Mouse (Mus musculus) granulocyte monocyte progenitor cell, adult 5-6 weeks (primary cell): ENCODE data around the gene Olfr1054. TPM values are rescaled to one million over a fixed set of nuclear protein-coding genes. Genes with fewer than 3 reads are reported as not detected.
"Not testable (repeated sequence)": the region's sequence is repeated elsewhere in the genome, so short reads cannot be mapped to it uniquely, and the experiment has no call there.

Source experiments
- ATAC-seq: replicated peaks from 2 replicates; pipeline ENCODE4 v1.8.0; 2016; ENCODE audit warnings: mild to moderate bottlenecking, moderate TSS enrichment, inconsistent platforms; ENCODE audit not compliant: poor library complexity, severe bottlenecking
- total RNA-seq, 2 experiments: library from RNA; stranded (forward) in 1 of 2; stranded (reverse) in 1 of 2; fragments of 200-712, 200-1000 nt in 1 of 2; fragments of >200 nt in 1 of 2; fragmentation: Nextera tagmentation in 1 of 2; gene quantifications; 2 replicates each; pipeline ENCODE4 v1.2.3; 2014 to 2017

Gene Olfr1054
- total RNA-seq (2014; fragmentation: Nextera tagmentation) = not detected in 2 replicates
- total RNA-seq (2017) = not detected in 2 replicates

- ATAC-seq = no peak
These were observed at the start of gene Olfr1054 for GRCm38 (mm10) chr2:86335333-86335732. TSS of gene Olfr1054 (minus strand) at chr2:86335433.

- ATAC-seq = no peak
These were observed 43.1 kb upstream of the Olfr1054 start, which contains the start of gene Olfr1057 for GRCm38 (mm10) chr2:86378293-86378692. TSS of gene Olfr1057 (minus strand) at chr2:86378393.

- ATAC-seq = not testable (repeated sequence)
These were observed 31.1 kb upstream of the Olfr1054 start for GRCm38 (mm10) chr2:86366342-86366741.

GRCm38 (mm10) chr2:86362369-86362768, 27.1 kb upstream of the Olfr1054 start, which contains the start of gene Olfr1056:
TSS of gene Olfr1056 (minus strand) at chr2:86362469.
- ATAC-seq = no peak

GRCm38 (mm10) chr2:86351751-86352150, 16.5 kb upstream of the Olfr1054 start:
- ATAC-seq = not testable (repeated sequence)

GRCm38 (mm10) chr2:86350184-86350583, 15.0 kb upstream of the Olfr1054 start, which contains the start of gene Olfr1055:
TSS of gene Olfr1055 (minus strand) at chr2:86350284.
- no peak for ATAC-seq

- no peak for ATAC-seq
These were observed 20.0 kb downstream of the Olfr1054 start, which contains the start of gene Olfr1053 for GRCm38 (mm10) chr2:86315184-86315583. TSS of gene Olfr1053 (minus strand) at chr2:86315284.

- ATAC-seq = no peak
These were observed 43.1 kb downstream of the Olfr1054 start, which contains the start of gene Olfr1052 for GRCm38 (mm10) chr2:86292155-86292554. TSS of gene Olfr1052 (plus strand) at chr2:86292455.

Other genes starting within 250 kb of the Olfr1054 start
- not detected in 2 replicates for gene Olfr1037, start 248.0 kb downstream of the Olfr1054 start, total RNA-seq (2014; fragmentation: Nextera tagmentation)
- gene Olfr1037, start 248.0 kb downstream of the Olfr1054 start, total RNA-seq (2017) = not detected in 2 replicates
- not detected in 2 replicates for gene Olfr1039, start 199.5 kb downstream of the Olfr1054 start, total RNA-seq (2014; fragmentation: Nextera tagmentation)
- not detected in 2 replicates for gene Olfr1039, start 199.5 kb downstream of the Olfr1054 start, total RNA-seq (2017)
- not detected in 2 replicates for gene Olfr1040, start 188.7 kb downstream of the Olfr1054 start, total RNA-seq (2014; fragmentation: Nextera tagmentation)
- gene Olfr1040, start 188.7 kb downstream of the Olfr1054 start, total RNA-seq (2017) = not detected in 2 replicates
- gene Olfr1042, start 173.6 kb downstream of the Olfr1054 start, total RNA-seq (2014; fragmentation: Nextera tagmentation) = not detected in 2 replicates
- gene Olfr1042, start 173.6 kb downstream of the Olfr1054 start, total RNA-seq (2017) = not detected in 2 replicates
- not detected in 2 replicates for gene Olfr1043, start 167.9 kb downstream of the Olfr1054 start, total RNA-seq (2014; fragmentation: Nextera tagmentation)
- not detected in 2 replicates for gene Olfr1043, start 167.9 kb downstream of the Olfr1054 start, total RNA-seq (2017)
- gene Olfr1044, start 157.6 kb downstream of the Olfr1054 start, total RNA-seq (2014; fragmentation: Nextera tagmentation) = not detected in 2 replicates
- not detected in 2 replicates for gene Olfr1044, start 157.6 kb downstream of the Olfr1054 start, total RNA-seq (2017)
- gene Olfr52, start 149.8 kb downstream of the Olfr1054 start, total RNA-seq (2014; fragmentation: Nextera tagmentation) = not detected in 2 replicates
- gene Olfr52, start 149.8 kb downstream of the Olfr1054 start, total RNA-seq (2017) = not detected in 2 replicates
- gene Olfr1045, start 132.4 kb downstream of the Olfr1054 start, total RNA-seq (2014; fragmentation: Nextera tagmentation) = not detected in 2 replicates
- gene Olfr1045, start 132.4 kb downstream of the Olfr1054 start, total RNA-seq (2017) = not detected in 2 replicates
- gene Olfr1046, start 116.1 kb downstream of the Olfr1054 start, total RNA-seq (2014; fragmentation: Nextera tagmentation) = not detected in 2 replicates
- not detected in 2 replicates for gene Olfr1046, start 116.1 kb downstream of the Olfr1054 start, total RNA-seq (2017)
- not detected in 2 replicates for gene Olfr1047, start 104.0 kb downstream of the Olfr1054 start, total RNA-seq (2014; fragmentation: Nextera tagmentation)
- not detected in 2 replicates for gene Olfr1047, start 104.0 kb downstream of the Olfr1054 start, total RNA-seq (2017)
- not detected in 2 replicates for gene Olfr1048, start 95.1 kb downstream of the Olfr1054 start, total RNA-seq (2014; fragmentation: Nextera tagmentation)
- not detected in 2 replicates for gene Olfr1048, start 95.1 kb downstream of the Olfr1054 start, total RNA-seq (2017)
- not detected in 2 replicates for gene Olfr1049, start 77.1 kb downstream of the Olfr1054 start, total RNA-seq (2014; fragmentation: Nextera tagmentation)
- gene Olfr1049, start 77.1 kb downstream of the Olfr1054 start, total RNA-seq (2017) = not detected in 2 replicates
- gene Olfr1051, start 56.3 kb downstream of the Olfr1054 start, total RNA-seq (2014; fragmentation: Nextera tagmentation) = not detected in 2 replicates
- not detected in 2 replicates for gene Olfr1051, start 56.3 kb downstream of the Olfr1054 start, total RNA-seq (2017)
- gene Olfr1052, start 43.0 kb downstream of the Olfr1054 start, total RNA-seq (2014; fragmentation: Nextera tagmentation) = not detected in 2 replicates
- not detected in 2 replicates for gene Olfr1052, start 43.0 kb downstream of the Olfr1054 start, total RNA-seq (2017)
- gene Olfr1053, start 20.1 kb downstream of the Olfr1054 start, total RNA-seq (2014; fragmentation: Nextera tagmentation) = not detected in 2 replicates
- not detected in 2 replicates for gene Olfr1053, start 20.1 kb downstream of the Olfr1054 start, total RNA-seq (2017)
- gene Olfr1055, start 14.9 kb upstream of the Olfr1054 start, total RNA-seq (2014; fragmentation: Nextera tagmentation) = not detected in 2 replicates
- not detected in 2 replicates for gene Olfr1055, start 14.9 kb upstream of the Olfr1054 start, total RNA-seq (2017)
- gene Olfr1056, start 27.0 kb upstream of the Olfr1054 start, total RNA-seq (2014; fragmentation: Nextera tagmentation) = not detected in 2 replicates
- gene Olfr1056, start 27.0 kb upstream of the Olfr1054 start, total RNA-seq (2017) = not detected in 2 replicates
- not detected in 2 replicates for gene Olfr1057, start 43.0 kb upstream of the Olfr1054 start, total RNA-seq (2014; fragmentation: Nextera tagmentation)
- gene Olfr1057, start 43.0 kb upstream of the Olfr1054 start, total RNA-seq (2017) = not detected in 2 replicates
- not detected in 2 replicates for gene Olfr1058, start 53.1 kb upstream of the Olfr1054 start, total RNA-seq (2014; fragmentation: Nextera tagmentation)
- not detected in 2 replicates for gene Olfr1058, start 53.1 kb upstream of the Olfr1054 start, total RNA-seq (2017)
- not detected in 2 replicates for gene Olfr1061, start 78.6 kb upstream of the Olfr1054 start, total RNA-seq (2014; fragmentation: Nextera tagmentation)
- not detected in 2 replicates for gene Olfr1061, start 78.6 kb upstream of the Olfr1054 start, total RNA-seq (2017)
- gene Olfr1062, start 91.3 kb upstream of the Olfr1054 start, total RNA-seq (2014; fragmentation: Nextera tagmentation) = not detected in 2 replicates
- gene Olfr1062, start 91.3 kb upstream of the Olfr1054 start, total RNA-seq (2017) = not detected in 2 replicates
- not detected in 2 replicates for gene Olfr1065, start 115.2 kb upstream of the Olfr1054 start, total RNA-seq (2014; fragmentation: Nextera tagmentation)
- not detected in 2 replicates for gene Olfr1065, start 115.2 kb upstream of the Olfr1054 start, total RNA-seq (2017)
- not detected in 2 replicates for gene Olfr1066, start 120.8 kb upstream of the Olfr1054 start, total RNA-seq (2014; fragmentation: Nextera tagmentation)
- not detected in 2 replicates for gene Olfr1066, start 120.8 kb upstream of the Olfr1054 start, total RNA-seq (2017)
- gene Olfr228, start 152.0 kb upstream of the Olfr1054 start, total RNA-seq (2014; fragmentation: Nextera tagmentation) = not detected in 2 replicates
- not detected in 2 replicates for gene Olfr228, start 152.0 kb upstream of the Olfr1054 start, total RNA-seq (2017)
- not detected in 2 replicates for gene Olfr1076, start 173.0 kb upstream of the Olfr1054 start, total RNA-seq (2014; fragmentation: Nextera tagmentation)
- gene Olfr1076, start 173.0 kb upstream of the Olfr1054 start, total RNA-seq (2017) = not detected in 2 replicates
- not detected in 2 replicates for gene Olfr1079, start 207.0 kb upstream of the Olfr1054 start, total RNA-seq (2014; fragmentation: Nextera tagmentation)
- not detected in 2 replicates for gene Olfr1079, start 207.0 kb upstream of the Olfr1054 start, total RNA-seq (2017)
- gene Olfr1080, start 222.8 kb upstream of the Olfr1054 start, total RNA-seq (2014; fragmentation: Nextera tagmentation) = not detected in 2 replicates
- gene Olfr1080, start 222.8 kb upstream of the Olfr1054 start, total RNA-seq (2017) = not detected in 2 replicates